Comparison of ENCODE assay signal across 30 mouse cellular contexts in genomic region chr13:15596667-15597066, GRCm38 (mm10).
DNase-seq lines count a peak whose midpoint lies in the region; ATAC-seq and TF ChIP-seq lines count a peak whose summit lies in the region.
"Had no signal": no experiment of that assay in that cellular context is flagged by ENCODE, and none has a peak within 500 bp of the region (broad histone marks: within the 10 kb centered on the region; RNA-seq: fewer than 3 reads in every experiment).

No protein-coding gene starts in this region.

- H3K4me1 ChIP-seq in intestine, embryonic 14.5 days (replicated peaks; ENCODE audit: control insufficient read depth, insufficient read depth, low read length), result no peaks in the 10 kb centered on the region
- peaks cover 5% of the 10 kb centered on the region for H3K4me1 ChIP-seq in intestine, embryonic 16.5 days (ENCODE audit: control insufficient read depth, insufficient read depth, low read length)
- H3K4me1 ChIP-seq in lung, embryonic 16.5 days (replicated peaks; ENCODE audit: control insufficient read depth, insufficient read depth, low read length), result peaks cover 24% of the 10 kb centered on the region
- H3K4me1 ChIP-seq in lung, adult 2 months (ENCODE audit: control insufficient read depth, insufficient read depth, low read length), result no peaks in the 10 kb centered on the region
- peaks cover 16% of the 10 kb centered on the region for H3K4me1 ChIP-seq in midbrain, embryonic 12.5 days
- H3K4me1 ChIP-seq in midbrain, embryonic 16.5 days (ENCODE audit: control insufficient read depth, insufficient read depth, low read length), result no peaks in the 10 kb centered on the region
- H3K4me1 ChIP-seq in neural tube, embryonic 14.5 days (ENCODE audit: control insufficient read depth, insufficient read depth, low read length), result no peaks in the 10 kb centered on the region
- H3K4me1 ChIP-seq: embryonic facial prominence, embryonic 12.5 days; embryonic facial prominence, embryonic 15.5 days had no signal

- H3K36me3 ChIP-seq in intestine, embryonic 14.5 days (ENCODE audit: control insufficient read depth, insufficient read depth, low read length), result no peaks in the 10 kb centered on the region
- no peaks in the 10 kb centered on the region for H3K36me3 ChIP-seq in intestine, embryonic 16.5 days (ENCODE audit: control insufficient read depth, insufficient read depth, low read length)
- H3K36me3 ChIP-seq in lung, embryonic 16.5 days (ENCODE audit: control insufficient read depth, insufficient read depth, low read length), result no peaks in the 10 kb centered on the region
- no peaks in the 10 kb centered on the region for H3K36me3 ChIP-seq in midbrain, embryonic 12.5 days
- H3K36me3 ChIP-seq in midbrain, embryonic 16.5 days (ENCODE audit: control insufficient read depth, insufficient read depth, low read length), result no peaks in the 10 kb centered on the region
- H3K36me3 ChIP-seq in neural tube, embryonic 14.5 days (ENCODE audit: control insufficient read depth, insufficient read depth, low read length), result no peaks in the 10 kb centered on the region
- H3K36me3 ChIP-seq: embryonic facial prominence, embryonic 12.5 days; embryonic facial prominence, embryonic 15.5 days; forebrain, embryonic 12.5 days; G1E; heart, embryonic 10.5 days; heart, embryonic 13.5 days had no signal

- H3K9ac ChIP-seq in intestine, embryonic 14.5 days (ENCODE audit: low read length), result no peak overlapping the region
- no peak overlapping the region for H3K9ac ChIP-seq in intestine, embryonic 16.5 days (ENCODE audit: low read depth, low read length)
- H3K9ac ChIP-seq in lung, embryonic 16.5 days (ENCODE audit: low read length), result no peak overlapping the region
- no peak overlapping the region for H3K9ac ChIP-seq in midbrain, embryonic 12.5 days (replicated peaks)
- H3K9ac ChIP-seq in midbrain, embryonic 16.5 days (ENCODE audit: low read depth, low read length), result no peak overlapping the region
- no peak overlapping the region for H3K9ac ChIP-seq in neural tube, embryonic 14.5 days (replicated peaks; ENCODE audit: low read depth, low read length)
- H3K9ac ChIP-seq: embryonic facial prominence, embryonic 12.5 days; embryonic facial prominence, embryonic 15.5 days; forebrain, embryonic 12.5 days; heart, embryonic 13.5 days; hindbrain, embryonic 14.5 days had no signal

- no peak for TF ChIP-seq CTCF in lung, adult 2 months (IDR thresholded peaks at IDR 0.05; ENCODE audit: insufficient read depth, low read length)

- no peak overlapping the region for H3K4me3 ChIP-seq in intestine, embryonic 14.5 days (ENCODE audit: low read depth, low read length)
- H3K4me3 ChIP-seq in intestine, embryonic 16.5 days (ENCODE audit: low read length), result no peak overlapping the region
- no peak overlapping the region for H3K4me3 ChIP-seq in lung, embryonic 16.5 days (ENCODE audit: low read length)
- no peak overlapping the region for H3K4me3 ChIP-seq in lung, adult 2 months (replicated peaks; ENCODE audit: extremely low read depth, low read depth, low read length)
- H3K4me3 ChIP-seq in midbrain, embryonic 12.5 days, result no peak overlapping the region
- H3K4me3 ChIP-seq in midbrain, embryonic 16.5 days (ENCODE audit: low read depth, low read length), result no peak overlapping the region
- H3K4me3 ChIP-seq in neural tube, embryonic 14.5 days (ENCODE audit: low read depth, low read length), result no peak overlapping the region
- H3K4me3 ChIP-seq: embryonic facial prominence, embryonic 12.5 days; embryonic facial prominence, embryonic 15.5 days; forebrain, embryonic 12.5 days; heart, adult 2 months; heart, embryonic 10.5 days; heart, embryonic 13.5 days had no signal

- peak; percentile 38 for DNase-seq in intestine, embryonic 14.5 days (ENCODE audit: low spot score)
- DNase-seq in lung, adult 2 months, result no peak
- no peak for DNase-seq in neural tube, embryonic 10.5 days (ENCODE audit: extremely low spot score, low spot score)
- DNase-seq: adrenal gland, postnatal 10 days; adrenal gland, postnatal 36 days; B cell, adult 2 months; cerebellum, adult 11 months; cerebellum, adult 2 months; cerebellum, adult 9-11 months; cerebellum, postnatal 25 days; gastrocnemius, postnatal 10 days; gastrocnemius, postnatal 36 days; heart, adult 2 months; heart, postnatal 14 days; heart, postnatal 4 days had no signal

- H3K9me3 ChIP-seq in intestine, embryonic 14.5 days (ENCODE audit: control insufficient read depth, low read length), result no peaks in the 10 kb centered on the region
- no peaks in the 10 kb centered on the region for H3K9me3 ChIP-seq in intestine, embryonic 16.5 days (ENCODE audit: control insufficient read depth, low read length)
- no peaks in the 10 kb centered on the region for H3K9me3 ChIP-seq in lung, embryonic 16.5 days (ENCODE audit: control insufficient read depth, low read length)
- H3K9me3 ChIP-seq in midbrain, embryonic 12.5 days, result no peaks in the 10 kb centered on the region
- H3K9me3 ChIP-seq in midbrain, embryonic 16.5 days (replicated peaks; ENCODE audit: control insufficient read depth, low read length, poor library complexity, severe bottlenecking), result no peaks in the 10 kb centered on the region
- no peaks in the 10 kb centered on the region for H3K9me3 ChIP-seq in neural tube, embryonic 14.5 days (ENCODE audit: control insufficient read depth, low read length)
- H3K9me3 ChIP-seq: embryonic facial prominence, embryonic 12.5 days; embryonic facial prominence, embryonic 15.5 days; forebrain, embryonic 12.5 days; G1E; heart, embryonic 10.5 days; heart, embryonic 13.5 days had no signal

- WGBS in intestine, embryonic 14.5 days, result 50% methylated on average over 5 of the region's 5 CpGs
- WGBS in intestine, embryonic 16.5 days, result 50% methylated on average over 5 of the region's 5 CpGs
- WGBS in lung, embryonic 16.5 days, result 31% methylated on average over 5 of the region's 5 CpGs
- WGBS in lung, adult 2 months, result 60% methylated on average over 5 of the region's 5 CpGs
- 73% methylated on average over 5 of the region's 5 CpGs for WGBS in midbrain, embryonic 12.5 days
- 57% methylated on average over 5 of the region's 5 CpGs for WGBS in midbrain, embryonic 16.5 days
- 31% methylated on average over 5 of the region's 5 CpGs for WGBS in neural tube, embryonic 14.5 days

- ATAC-seq in intestine, embryonic 14.5 days (replicated peaks; ENCODE audit: low FRiP score, low TSS enrichment, low read depth), result no peak
- no peak for ATAC-seq in intestine, embryonic 16.5 days
- ATAC-seq in lung, embryonic 16.5 days (ENCODE audit: low read depth), result peak; percentile 66
- ATAC-seq in midbrain, embryonic 12.5 days (ENCODE audit: low FRiP score, low read depth), result 0 out of 2 replicates have a peak, but pooled peaks have one; percentile 35
- no peak for ATAC-seq in midbrain, embryonic 16.5 days
- peak; percentile 57; the same call in 1 of the 2 replicates for ATAC-seq in neural tube, embryonic 14.5 days (ENCODE audit: low read depth)
- ATAC-seq: forebrain, embryonic 16.5 days; Patski had no signal

- TF ChIP-seq POLR2A in lung, adult 2 months (IDR thresholded peaks at IDR 0.05; ENCODE audit: borderline replicate concordance, extremely low read depth, low read depth, low read length), result no peak

- H3K27me3 ChIP-seq in intestine, embryonic 14.5 days (replicated peaks; ENCODE audit: control insufficient read depth, insufficient read depth, low read length), result no peaks in the 10 kb centered on the region
- no peaks in the 10 kb centered on the region for H3K27me3 ChIP-seq in intestine, embryonic 16.5 days (replicated peaks; ENCODE audit: control insufficient read depth, insufficient read depth, low read length)
- no peaks in the 10 kb centered on the region for H3K27me3 ChIP-seq in lung, embryonic 16.5 days (ENCODE audit: control insufficient read depth, insufficient read depth, low read depth, low read length)
- H3K27me3 ChIP-seq in midbrain, embryonic 12.5 days, result peaks cover 24% of the 10 kb centered on the region
- H3K27me3 ChIP-seq in midbrain, embryonic 16.5 days (ENCODE audit: control insufficient read depth, insufficient read depth, low read depth, low read length), result no peaks in the 10 kb centered on the region
- H3K27me3 ChIP-seq in neural tube, embryonic 14.5 days (ENCODE audit: control insufficient read depth, insufficient read depth, low read length), result no peaks in the 10 kb centered on the region
- H3K27me3 ChIP-seq: CH12.LX; embryonic facial prominence, embryonic 12.5 days; embryonic facial prominence, embryonic 15.5 days; Patski had no signal

- H3K27ac ChIP-seq in intestine, embryonic 14.5 days (ENCODE audit: low read depth), result no peak overlapping the region
- no peak overlapping the region for H3K27ac ChIP-seq in intestine, embryonic 16.5 days (ENCODE audit: low read length)
- no peak overlapping the region for H3K27ac ChIP-seq in lung, embryonic 16.5 days (ENCODE audit: low read length)
- H3K27ac ChIP-seq in midbrain, embryonic 12.5 days (replicated peaks), result no peak overlapping the region
- H3K27ac ChIP-seq in midbrain, embryonic 16.5 days (ENCODE audit: low read length), result no peak overlapping the region
- no peak overlapping the region for H3K27ac ChIP-seq in neural tube, embryonic 14.5 days (ENCODE audit: low read depth, low read length)
- H3K27ac ChIP-seq: embryonic facial prominence, embryonic 12.5 days; embryonic facial prominence, embryonic 15.5 days; forebrain, embryonic 12.5 days; heart, adult 2 months; heart, embryonic 10.5 days; heart, embryonic 13.5 days; hindbrain, embryonic 14.5 days had no signal

- H3K4me2 ChIP-seq in intestine, embryonic 14.5 days (ENCODE audit: low read length), result no peak overlapping the region
- H3K4me2 ChIP-seq in intestine, embryonic 16.5 days (ENCODE audit: low read depth, low read length), result no peak overlapping the region
- no peak overlapping the region for H3K4me2 ChIP-seq in lung, embryonic 16.5 days (ENCODE audit: low read depth, low read length)
- H3K4me2 ChIP-seq in midbrain, embryonic 12.5 days (replicated peaks), result no peak overlapping the region
- H3K4me2 ChIP-seq in midbrain, embryonic 16.5 days (ENCODE audit: low read length), result no peak overlapping the region
- no peak overlapping the region for H3K4me2 ChIP-seq in neural tube, embryonic 14.5 days (ENCODE audit: low read depth, low read length)
- H3K4me2 ChIP-seq: embryonic facial prominence, embryonic 12.5 days; embryonic facial prominence, embryonic 15.5 days; forebrain, embryonic 12.5 days; heart, embryonic 13.5 days; hindbrain, embryonic 14.5 days had no signal

Comparison
In these comparisons a context has a peak if more than half of its experiments do, and no peak if none do; other contexts are left out.
1. ATAC-seq: peak in lung, embryonic 16.5 days (single experiment), midbrain, embryonic 12.5 days (single experiment) and neural tube, embryonic 14.5 days (single experiment); none in intestine, embryonic 14.5 days (single experiment), intestine, embryonic 16.5 days (single experiment) and midbrain, embryonic 16.5 days (single experiment).